29 mouse cellular contexts compared by ENCODE assay signal in genomic region chr9:105848396-105848795, GRCm38 (mm10). TPM values are rescaled to one million over a fixed set of nuclear protein-coding genes. Genes with fewer than 3 reads are reported as not detected.
"Had no signal": no experiment of that assay in that cellular context is flagged by ENCODE, and none has a peak within 500 bp of the region (broad histone marks: within the 10 kb centered on the region; RNA-seq: fewer than 3 reads in every experiment).

No protein-coding gene starts in this region.

- ATAC-seq: forebrain, embryonic 13.5 days; forebrain, embryonic 14.5 days; forebrain, embryonic 15.5 days; forebrain, embryonic 16.5 days; forebrain, postnatal 0 days had no signal

- H3K36me3 ChIP-seq: embryonic facial prominence, embryonic 10.5 days; embryonic facial prominence, embryonic 12.5 days; embryonic facial prominence, embryonic 13.5 days; embryonic facial prominence, embryonic 15.5 days; forebrain, embryonic 10.5 days; forebrain, embryonic 12.5 days; forebrain, embryonic 15.5 days had no signal

- DNase-seq: cerebellum, adult 2 months; cerebellum, adult 8-10 months; cerebellum, adult 9-10 months; cerebellum, adult 9-11 months; cerebellum, postnatal 10 days; cerebellum, postnatal 14 days; cerebellum, postnatal 25 days; cerebellum, postnatal 36 days; embryo, embryonic 11 days; forebrain, postnatal 0 days; gastrocnemius, adult 2 months; gastrocnemius, postnatal 10 days; gastrocnemius, postnatal 14 days; gastrocnemius, postnatal 25 days; gastrocnemius, postnatal 36 days had no signal

- H3K27ac ChIP-seq: embryonic facial prominence, embryonic 10.5 days; embryonic facial prominence, embryonic 12.5 days; embryonic facial prominence, embryonic 13.5 days; embryonic facial prominence, embryonic 15.5 days; forebrain, embryonic 10.5 days; forebrain, embryonic 12.5 days; forebrain, embryonic 13.5 days; forebrain, embryonic 15.5 days had no signal

- H3K9me3 ChIP-seq: embryonic facial prominence, embryonic 10.5 days; embryonic facial prominence, embryonic 12.5 days; embryonic facial prominence, embryonic 13.5 days; embryonic facial prominence, embryonic 15.5 days; forebrain, embryonic 10.5 days; forebrain, embryonic 12.5 days; forebrain, embryonic 13.5 days; forebrain, embryonic 15.5 days had no signal

- H3K4me2 ChIP-seq: embryonic facial prominence, embryonic 12.5 days; embryonic facial prominence, embryonic 13.5 days; embryonic facial prominence, embryonic 15.5 days; forebrain, embryonic 12.5 days; forebrain, embryonic 13.5 days; forebrain, embryonic 15.5 days had no signal

- H3K4me3 ChIP-seq: embryonic facial prominence, embryonic 10.5 days; embryonic facial prominence, embryonic 12.5 days; embryonic facial prominence, embryonic 13.5 days; embryonic facial prominence, embryonic 15.5 days; erythroblast, embryonic 14.5 days; forebrain, embryonic 10.5 days; forebrain, embryonic 12.5 days; forebrain, embryonic 13.5 days; forebrain, embryonic 15.5 days; gastrocnemius, adult 2 months had no signal

- H3K9ac ChIP-seq: embryonic facial prominence, embryonic 12.5 days; embryonic facial prominence, embryonic 13.5 days; embryonic facial prominence, embryonic 15.5 days; forebrain, embryonic 12.5 days; forebrain, embryonic 13.5 days; forebrain, embryonic 15.5 days; forebrain, postnatal 0 days had no signal

- H3K27me3 ChIP-seq: embryonic facial prominence, embryonic 12.5 days; embryonic facial prominence, embryonic 13.5 days; embryonic facial prominence, embryonic 15.5 days; forebrain, embryonic 12.5 days; forebrain, embryonic 13.5 days; forebrain, embryonic 15.5 days had no signal

- H3K4me1 ChIP-seq: embryonic facial prominence, embryonic 12.5 days; embryonic facial prominence, embryonic 13.5 days; embryonic facial prominence, embryonic 15.5 days; forebrain, embryonic 10.5 days; forebrain, embryonic 12.5 days; forebrain, embryonic 13.5 days; forebrain, embryonic 15.5 days had no signal

RNA-seq across cellular contexts. Expression of gene Col6a6, which starts 20.4 kb away (rescaled TPM):
- total RNA-seq: common myeloid progenitor, adult 5-6 weeks; granulocyte monocyte progenitor cell, adult 5-6 weeks had no signal
- polyA plus RNA-seq: forebrain, embryonic 11.5 days; forebrain, embryonic 14.5 days had no signal
